Mouse (Mus musculus) midbrain, embryonic 10.5 days (tissue): Measurements from ENCODE around the gene B3gnt3. TPM values are rescaled to one million over a fixed set of nuclear protein-coding genes. Genes with fewer than 3 reads are reported as not detected.

Experiments used
- DNase-seq: peaks from one replicate; pipeline ENCODE4 v3.0.0-alpha.2; 2017; ENCODE audit warnings: low spot score
- H3K27ac ChIP-seq: fragments of 300-500 bp; sonication (generic); replicated peaks from 2 replicates; pipeline ENCODE4 v1.5.1; 2016; ENCODE audit warnings: mild to moderate bottlenecking
- H3K27me3 ChIP-seq: fragments of 300-500 bp; sonication (generic); 2 replicates; pipeline ENCODE4 v1.6.1; 2016; ENCODE audit warnings: low read depth, mild to moderate bottlenecking; ENCODE audit not compliant: poor library complexity, severe bottlenecking
- H3K36me3 ChIP-seq: fragments of 300-500 bp; sonication (generic); 2 replicates; pipeline ENCODE4 v1.6.1; 2016; ENCODE audit warnings: mild to moderate bottlenecking, moderate library complexity
- H3K4me1 ChIP-seq: fragments of 300-500 bp; sonication (generic); 2 replicates; pipeline ENCODE4 v1.6.1; 2016
- H3K4me3 ChIP-seq: fragments of 300-500 bp; sonication (generic); 2 replicates; pipeline ENCODE4 v1.5.1; 2016; ENCODE audit warnings: mild to moderate bottlenecking, moderate library complexity
- H3K9me3 ChIP-seq: fragments of 300-500 bp; sonication (generic); replicated peaks from 2 replicates; pipeline ENCODE4 v1.6.1; 2016; ENCODE audit warnings: mild to moderate bottlenecking
- WGBS: fragments of 180-500 bp; shearing (Covaris S2); methylation state at CpG from one replicate; pipeline ENCODE4 v1.1.7; 2016; 5-methylcytosine and 5-hydroxymethylcytosine counted together
- polyA plus RNA-seq: library from polyadenylated mRNA; unstranded; fragments of >200 nt; fragmentation: Nextera tagmentation; extraction: Ambion mirVana; gene quantifications from 2 replicates; pipeline ENCODE4 v1.2.1, GENCODE M21; 2016

The B3gnt3 gene
- polyA plus RNA-seq, 1 experiment from 2014 or later, result 0.67 TPM

- Histone ChIP-seq H3K27me3 (peaks cover 100% of the 10 kb centered on the region), H3K27ac (no peak overlapping the region), H3K36me3 (no peaks in the 10 kb centered on the region), H3K4me3 (no peak overlapping the region), H3K4me1 (peaks cover 47% of the 10 kb centered on the region), H3K9me3 (0 out of 2 replicates have a peak, but pooled peaks cover 5% of the 10 kb centered on the region)
- no peak for DNase-seq
- WGBS, result 57% methylated on average over 12 of the region's 12 CpGs
Measured at GRCm38 (mm10) chr8:71682832-71683231, 18.8 kb downstream of the B3gnt3 start.

GRCm38 (mm10) chr8:71681369-71681915 is 20.1 kb downstream of the B3gnt3 start:
- no peak overlapping the region for H3K4me3 ChIP-seq
- WGBS, result under 1% methylated on average over 17 of the region's 18 CpGs
- DNase-seq, result no peak
- H3K36me3 ChIP-seq, result no peaks in the 10 kb centered on the region
- H3K4me1 ChIP-seq, result peaks cover 36% of the 10 kb centered on the region
- no peak overlapping the region for H3K27ac ChIP-seq
- peaks cover 100% of the 10 kb centered on the region for H3K27me3 ChIP-seq
- 0 out of 2 replicates have a peak, but pooled peaks cover 5% of the 10 kb centered on the region for H3K9me3 ChIP-seq

DNA sequence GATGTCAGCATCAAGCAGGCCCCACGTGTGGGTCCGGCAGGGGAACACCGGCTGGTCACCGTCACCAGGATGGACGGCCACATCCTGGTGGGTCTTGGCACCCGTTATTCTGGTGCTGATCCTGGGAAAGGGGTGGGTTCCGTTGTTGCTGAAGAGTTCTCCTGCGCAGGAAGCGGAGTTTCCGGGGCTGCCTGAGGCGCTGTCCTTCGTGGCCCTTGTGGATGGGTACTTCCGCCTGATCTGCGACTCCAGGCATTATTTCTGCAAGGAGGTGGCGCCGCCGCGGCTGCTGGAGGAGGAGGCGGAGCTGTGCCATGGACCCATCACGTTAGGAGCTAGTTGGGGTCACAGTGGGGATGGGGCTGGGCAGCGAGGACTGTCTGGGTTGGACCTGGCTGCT is 21.1 kb downstream of the B3gnt3 start:
- peak; percentile 38 for DNase-seq
- Histone ChIP-seq H3K36me3 (no peaks in the 10 kb centered on the region), H3K27ac (no peak overlapping the region), H3K4me1 (peaks cover 35% of the 10 kb centered on the region), H3K27me3 (peaks cover 100% of the 10 kb centered on the region), H3K4me3 (peak overlapping the region; percentile 28), H3K9me3 (0 out of 2 replicates have a peak, but pooled peaks cover 5% of the 10 kb centered on the region)
- 4% methylated on average over 21 of the region's 21 CpGs for WGBS

DNA sequence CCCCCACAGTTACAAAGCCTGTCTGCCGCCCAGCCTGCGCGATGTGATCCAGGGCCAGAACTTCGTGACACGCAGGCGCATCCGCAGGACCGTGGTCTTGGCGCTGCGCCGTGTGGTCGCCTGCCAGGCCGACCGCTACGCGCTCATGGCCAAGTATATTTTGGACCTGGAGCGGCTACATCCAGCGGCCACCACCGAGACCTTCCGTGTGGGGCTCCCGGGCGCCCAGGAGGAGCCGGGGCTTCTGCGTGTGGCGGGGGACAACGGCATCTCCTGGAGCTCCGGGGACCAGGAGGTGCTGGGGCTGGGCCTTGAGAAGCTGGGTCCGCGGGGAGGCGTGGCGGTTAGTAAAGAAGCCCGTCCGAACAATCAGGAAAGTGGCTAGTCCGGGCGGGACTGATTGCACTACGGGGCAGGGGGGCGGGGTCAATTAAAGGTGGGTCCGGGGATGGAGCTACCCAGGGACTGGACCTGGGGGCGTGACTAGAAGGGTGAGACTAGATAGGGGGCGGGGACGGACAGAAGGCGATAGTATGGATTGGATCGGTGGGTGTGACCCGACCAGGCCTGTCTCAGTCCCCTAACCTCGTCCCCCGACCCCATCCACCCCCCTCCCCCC is 21.9 kb downstream of the B3gnt3 start:
- WGBS, result 3% methylated on average over 45 of the region's 46 CpGs
- H3K9me3 ChIP-seq, result 0 out of 2 replicates have a peak, but pooled peaks cover 5% of the 10 kb centered on the region
- no peak overlapping the region for H3K27ac ChIP-seq
- peak overlapping the region; percentile 47 for H3K4me3 ChIP-seq
- no peaks in the 10 kb centered on the region for H3K36me3 ChIP-seq
- H3K27me3 ChIP-seq, result peaks cover 100% of the 10 kb centered on the region
- DNase-seq, result no peak
- peaks cover 30% of the 10 kb centered on the region for H3K4me1 ChIP-seq

GRCm38 (mm10) chr8:71679116-71679515 is 22.5 kb downstream of the B3gnt3 start:
- peaks cover 94% of the 10 kb centered on the region for H3K27me3 ChIP-seq
- no peak overlapping the region for H3K27ac ChIP-seq
- DNase-seq, result no peak
- WGBS, result 13% methylated on average over 16 of the region's 16 CpGs
- peak overlapping the region; percentile 47 for H3K4me3 ChIP-seq
- H3K4me1 ChIP-seq, result peaks cover 30% of the 10 kb centered on the region
- no peaks in the 10 kb centered on the region for H3K36me3 ChIP-seq
- 0 out of 2 replicates have a peak, but pooled peaks cover 5% of the 10 kb centered on the region for H3K9me3 ChIP-seq

DNA sequence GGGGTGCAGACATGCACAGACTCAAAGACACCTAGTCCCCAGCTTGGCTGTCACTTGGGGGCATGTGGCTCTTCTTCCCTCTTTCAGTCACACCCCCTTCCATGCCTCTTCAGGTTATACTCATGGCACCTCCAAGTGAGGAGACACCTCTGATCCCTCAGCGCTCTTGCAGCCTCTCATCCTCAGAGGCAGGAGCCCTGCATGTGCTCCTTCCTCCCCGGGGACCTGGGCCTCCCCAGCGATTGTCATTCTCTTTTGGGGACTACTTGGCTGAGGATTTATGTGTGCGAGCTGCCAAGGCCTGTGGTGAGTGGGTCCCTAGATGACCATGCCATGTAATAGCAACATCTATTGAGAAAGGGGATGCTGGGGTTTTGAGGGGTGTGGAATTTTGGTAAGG is 23.4 kb downstream of the B3gnt3 start:
- H3K4me1 ChIP-seq, result peaks cover 30% of the 10 kb centered on the region
- H3K27me3 ChIP-seq, result peaks cover 88% of the 10 kb centered on the region
- no peak overlapping the region for H3K27ac ChIP-seq
- no peaks in the 10 kb centered on the region for H3K36me3 ChIP-seq
- H3K9me3 ChIP-seq, result 0 out of 2 replicates have a peak, but pooled peaks cover 5% of the 10 kb centered on the region
- H3K4me3 ChIP-seq, result no peak overlapping the region
- DNase-seq, result no peak
- 49% methylated on average over 4 of the region's 4 CpGs for WGBS

GRCm38 (mm10) chr8:71677555-71677954 is 24.0 kb downstream of the B3gnt3 start:
- Histone ChIP-seq H3K36me3 (no peaks in the 10 kb centered on the region), H3K27me3 (peaks cover 88% of the 10 kb centered on the region)
- DNase-seq, result no peak

DNA sequence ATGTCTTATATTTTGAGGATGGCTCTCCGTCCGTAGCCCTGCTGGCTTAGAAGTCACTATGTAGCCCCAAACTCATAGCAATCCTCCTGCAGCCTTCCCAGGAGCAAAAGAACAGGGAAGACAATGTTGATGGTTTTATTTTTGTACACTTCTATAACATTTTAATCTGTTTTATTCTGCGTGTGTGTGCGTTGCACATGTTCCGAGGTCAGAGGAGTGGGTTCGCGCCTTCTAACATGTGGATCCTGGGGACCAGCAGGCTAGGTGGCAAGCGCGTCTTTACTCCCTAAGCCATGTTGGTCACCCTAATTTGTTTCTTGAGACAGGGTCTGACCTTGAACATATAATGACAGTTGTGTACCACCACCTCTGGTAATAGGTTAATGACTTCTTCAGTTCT is 24.8 kb downstream of the B3gnt3 start:
- no peak for DNase-seq
- peaks cover 86% of the 10 kb centered on the region for H3K27me3 ChIP-seq
- H3K27ac ChIP-seq, result 0 out of 2 replicates have a peak overlapping the region, but pooled peaks have one; percentile 79
- H3K4me3 ChIP-seq, result peak overlapping the region; percentile 77
- peaks cover 35% of the 10 kb centered on the region for H3K4me1 ChIP-seq
- H3K9me3 ChIP-seq, result 0 out of 2 replicates have a peak, but pooled peaks cover 5% of the 10 kb centered on the region
- no peaks in the 10 kb centered on the region for H3K36me3 ChIP-seq
- 46% methylated on average over 9 of the region's 9 CpGs for WGBS

More at GRCm38 (mm10) chr8:71677555-71677954, 24.0 kb downstream of the B3gnt3 start:
- H3K4me1 ChIP-seq, result peaks cover 30% of the 10 kb centered on the region
- 0 out of 2 replicates have a peak, but pooled peaks cover 5% of the 10 kb centered on the region for H3K9me3 ChIP-seq
- H3K27ac ChIP-seq, result no peak overlapping the region
- H3K4me3 ChIP-seq, result no peak overlapping the region

- Histone ChIP-seq H3K27ac (peak within 1 kb of the TSS; percentile 79), H3K4me3 (peak within 1 kb of the TSS; percentile 77), H3K36me3 (no peaks in the 10 kb centered on the region), H3K27me3 (peaks cover 83% of the 10 kb centered on the region), H3K9me3 (0 out of 2 replicates have a peak, but pooled peaks cover 5% of the 10 kb centered on the region), H3K4me1 (peaks cover 41% of the 10 kb centered on the region)
- peak; percentile 55 for DNase-seq
- WGBS, result 4% methylated on average over 40 of the region's 40 CpGs
Measured at GRCm38 (mm10) chr8:71676020-71676741, 25.4 kb downstream of the B3gnt3 start, which contains the start of gene Jak3. Gene Jak3, plus strand, starts transcription at chr8:71676296.

DNA sequence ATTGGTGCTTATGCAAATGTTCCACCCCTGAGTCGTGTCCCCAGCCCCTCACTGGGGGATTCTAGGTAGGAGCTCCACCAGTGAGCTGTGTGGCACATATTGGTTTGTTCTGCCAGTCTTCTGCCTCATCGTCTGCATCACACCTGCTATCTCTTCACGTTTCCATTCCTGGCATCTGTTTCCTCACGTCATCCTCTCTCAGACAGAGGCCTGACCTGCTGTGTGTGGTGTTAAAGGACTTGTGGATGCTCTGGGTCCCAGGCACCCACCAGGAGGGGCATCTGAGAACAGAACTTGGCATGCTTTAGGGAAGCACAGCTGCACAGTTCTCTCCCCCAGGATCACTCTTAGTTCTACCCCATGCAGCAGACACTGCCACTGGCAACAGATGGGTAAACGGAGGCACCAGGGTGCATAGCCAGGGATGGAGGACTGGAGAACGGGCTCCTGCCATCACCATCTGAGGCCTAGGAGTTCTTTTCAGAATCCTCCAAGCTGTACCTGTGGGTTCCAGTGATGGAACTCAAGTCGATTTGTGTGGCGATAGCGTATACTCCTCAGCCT is 26.1 kb downstream of the B3gnt3 start:
- DNase-seq, result no peak
- Histone ChIP-seq H3K27me3 (peaks cover 83% of the 10 kb centered on the region), H3K4me1 (peaks cover 43% of the 10 kb centered on the region), H3K4me3 (peak overlapping the region; percentile 77), H3K9me3 (0 out of 2 replicates have a peak, but pooled peaks cover 5% of the 10 kb centered on the region), H3K27ac (no peak overlapping the region), H3K36me3 (no peaks in the 10 kb centered on the region)
- WGBS, result 30% methylated on average over 9 of the region's 9 CpGs

DNA sequence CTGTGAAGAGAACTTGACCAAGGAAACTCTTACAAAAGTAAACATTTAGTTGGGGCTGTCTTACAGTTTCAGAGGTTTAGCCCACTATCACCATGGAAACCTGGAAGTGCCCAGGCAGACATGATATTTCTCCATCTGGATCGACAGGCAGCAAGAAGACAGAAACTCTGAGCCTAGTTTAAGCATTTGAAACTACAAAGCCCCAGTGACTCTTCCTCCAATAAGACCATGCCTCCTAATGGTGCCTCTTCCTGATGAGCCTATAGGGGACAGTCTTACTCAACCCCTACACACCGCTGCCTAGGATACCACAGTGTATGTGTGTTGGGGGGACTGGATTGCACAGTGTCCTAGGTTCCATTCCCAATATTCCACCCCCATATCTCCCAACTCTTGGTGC is 27.5 kb downstream of the B3gnt3 start:
- Histone ChIP-seq H3K36me3 (no peaks in the 10 kb centered on the region), H3K27ac (no peak overlapping the region), H3K4me3 (no peak overlapping the region), H3K27me3 (peaks cover 81% of the 10 kb centered on the region), H3K4me1 (peaks cover 40% of the 10 kb centered on the region), H3K9me3 (0 out of 2 replicates have a peak, but pooled peaks cover 5% of the 10 kb centered on the region)
- DNase-seq, result no peak
- WGBS, result 78% methylated on average over 2 of the region's 2 CpGs

DNA sequence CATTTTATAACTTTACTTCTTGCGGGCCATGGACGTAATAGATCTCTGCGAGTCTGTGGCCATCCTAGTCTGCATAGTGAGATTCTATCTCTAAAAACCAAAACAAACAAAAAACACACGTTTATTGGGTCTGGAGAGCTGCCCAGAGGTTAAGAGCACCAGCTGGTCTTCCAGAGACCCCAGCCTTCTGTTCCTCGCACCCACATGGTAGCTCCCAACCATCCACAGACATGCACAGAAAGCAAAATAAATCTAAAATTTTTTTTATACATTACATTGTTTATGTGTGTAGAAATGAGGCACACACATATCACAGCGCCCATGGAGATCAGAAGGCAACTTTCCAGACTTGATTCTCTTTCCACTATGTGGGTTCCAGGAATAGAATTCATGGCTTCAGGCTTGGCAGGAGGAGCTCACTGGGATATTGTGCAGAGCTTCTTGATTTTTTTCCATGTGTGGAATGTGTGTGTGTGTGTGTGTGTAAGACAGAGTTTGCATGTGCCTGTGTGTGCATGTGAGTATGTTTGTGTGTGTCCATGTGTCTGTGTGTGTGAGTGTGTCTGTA is 29.3 kb downstream of the B3gnt3 start:
- WGBS, result 72% methylated on average over 6 of the region's 6 CpGs
- peak overlapping the region; percentile 79 for H3K27ac ChIP-seq
- DNase-seq, result no peak
- H3K4me3 ChIP-seq, result peak overlapping the region; percentile 78
- H3K9me3 ChIP-seq, result no peaks in the 10 kb centered on the region
- no peaks in the 10 kb centered on the region for H3K36me3 ChIP-seq
- H3K4me1 ChIP-seq, result peaks cover 55% of the 10 kb centered on the region
- peaks cover 81% of the 10 kb centered on the region for H3K27me3 ChIP-seq
